Mouse (Mus musculus): Measurements from ENCODE around the gene AU018091. TPM values are rescaled to one million over a fixed set of nuclear protein-coding genes. Genes with fewer than 3 reads are reported as not detected.
"Not testable (repeated sequence)": the region's sequence is repeated elsewhere in the genome, so short reads cannot be mapped to it uniquely, and the experiment has no call there.

The AU018091 gene
- polyA plus RNA-seq, 1 experiment from 2014 or later, result not detected

DNA sequence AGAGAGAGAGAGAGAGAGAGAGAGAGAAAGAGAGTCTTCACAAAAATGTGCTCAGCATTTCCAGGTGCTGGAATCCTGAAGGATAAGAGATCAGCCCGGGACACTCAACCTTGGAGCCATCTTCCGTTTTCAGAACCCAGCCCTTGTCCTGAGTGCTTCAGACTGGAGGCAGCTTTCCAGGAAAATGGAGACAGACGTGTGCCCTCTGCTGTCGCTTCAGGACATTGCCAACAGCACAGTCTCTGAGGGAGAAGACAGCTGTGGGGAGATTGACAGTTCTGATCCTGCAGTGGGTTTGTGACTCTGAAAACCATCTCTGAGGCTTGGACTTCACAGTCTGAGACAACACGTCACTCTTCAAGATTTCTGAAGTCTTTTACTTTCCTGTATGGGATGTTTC lies 26.8 kb upstream of the AU018091 start:
- no peak overlapping the region for H3K9ac ChIP-seq (ENCODE audit: low read depth, low read length)
- H3K27ac ChIP-seq, result no peak overlapping the region
- no peaks in the 10 kb centered on the region for H3K36me3 ChIP-seq (ENCODE audit: insufficient read depth, low read length)
- WGBS, result 72% methylated on average over 5 of the region's 5 CpGs
- no peaks in the 10 kb centered on the region for H3K9me3 ChIP-seq (replicated peaks; ENCODE audit: low read length)
- no peak overlapping the region for H3K4me2 ChIP-seq (ENCODE audit: low read length)
- no peaks in the 10 kb centered on the region for H3K4me1 ChIP-seq (replicated peaks; ENCODE audit: insufficient read depth, low read length)
- no peak overlapping the region for H3K4me3 ChIP-seq (replicated peaks; ENCODE audit: low read depth, low read length)
- no peak for TF ChIP-seq CTCF (IDR thresholded peaks at IDR 0.05; ENCODE audit: low read depth)
- no peaks in the 10 kb centered on the region for H3K27me3 ChIP-seq (ENCODE audit: insufficient read depth, low read length)
- no peak for ATAC-seq (replicated peaks; ENCODE audit: low FRiP score, low read depth)
- no peak for DNase-seq (ENCODE audit: low spot score)

GRCm38 (mm10) chr7:3194531-3194930 lies 25.5 kb upstream of the AU018091 start:
- WGBS, result 92% methylated on average over 4 of the region's 4 CpGs
- no peak for ATAC-seq (replicated peaks; ENCODE audit: low FRiP score, low read depth)

DNA sequence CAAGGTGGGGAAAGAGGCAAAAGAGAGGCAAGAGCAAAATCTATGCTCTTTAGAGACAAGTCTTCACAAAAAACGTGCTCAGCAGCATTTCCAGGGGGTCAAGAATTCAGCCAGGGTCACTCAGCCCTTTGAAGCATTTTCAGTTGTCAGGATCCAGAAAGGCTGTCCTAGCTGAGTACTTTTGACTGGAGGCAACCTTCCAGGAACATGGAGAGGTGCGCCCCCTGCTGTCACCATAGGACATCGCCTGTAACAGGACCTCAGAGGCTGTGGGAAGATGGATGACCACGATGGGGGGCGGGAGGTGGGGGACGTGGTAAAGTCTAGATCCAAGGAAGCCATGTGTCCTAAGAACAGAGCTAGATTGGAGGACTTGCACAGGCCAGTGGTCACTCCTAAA lies 24.9 kb upstream of the AU018091 start:
- H3K9ac ChIP-seq (ENCODE audit: low read depth, low read length), result no peak overlapping the region
- no peaks in the 10 kb centered on the region for H3K9me3 ChIP-seq (replicated peaks; ENCODE audit: low read length)
- H3K4me2 ChIP-seq (ENCODE audit: low read length), result no peak overlapping the region
- H3K4me1 ChIP-seq (replicated peaks; ENCODE audit: insufficient read depth, low read length), result no peaks in the 10 kb centered on the region
- H3K27ac ChIP-seq, result no peak overlapping the region
- 13% methylated on average over 5 of the region's 6 CpGs for WGBS
- no peak overlapping the region for H3K4me3 ChIP-seq (replicated peaks; ENCODE audit: low read depth, low read length)
- peak; percentile 47 for TF ChIP-seq CTCF (IDR thresholded peaks at IDR 0.05; ENCODE audit: low read depth)
- DNase-seq (ENCODE audit: low spot score) (peak; percentile 15), ATAC-seq (replicated peaks; ENCODE audit: low FRiP score, low read depth) (no peak)
- H3K27me3 ChIP-seq (ENCODE audit: insufficient read depth, low read length), result no peaks in the 10 kb centered on the region
- H3K36me3 ChIP-seq (ENCODE audit: insufficient read depth, low read length), result no peaks in the 10 kb centered on the region

More at GRCm38 (mm10) chr7:3194531-3194930, 25.5 kb upstream of the AU018091 start:
- Histone ChIP-seq H3K4me2 (ENCODE audit: low read length) (no peak overlapping the region), H3K4me3 (replicated peaks; ENCODE audit: low read depth, low read length) (no peak overlapping the region), H3K27me3 (ENCODE audit: insufficient read depth, low read length) (no peaks in the 10 kb centered on the region), H3K4me1 (replicated peaks; ENCODE audit: insufficient read depth, low read length) (no peaks in the 10 kb centered on the region), H3K9ac (ENCODE audit: low read depth, low read length) (no peak overlapping the region), H3K36me3 (ENCODE audit: insufficient read depth, low read length) (no peaks in the 10 kb centered on the region), H3K9me3 (replicated peaks; ENCODE audit: low read length) (no peaks in the 10 kb centered on the region), H3K27ac (no peak overlapping the region)
- no peak for DNase-seq (ENCODE audit: low spot score)
- no peak for TF ChIP-seq CTCF (IDR thresholded peaks at IDR 0.05; ENCODE audit: low read depth)

DNA sequence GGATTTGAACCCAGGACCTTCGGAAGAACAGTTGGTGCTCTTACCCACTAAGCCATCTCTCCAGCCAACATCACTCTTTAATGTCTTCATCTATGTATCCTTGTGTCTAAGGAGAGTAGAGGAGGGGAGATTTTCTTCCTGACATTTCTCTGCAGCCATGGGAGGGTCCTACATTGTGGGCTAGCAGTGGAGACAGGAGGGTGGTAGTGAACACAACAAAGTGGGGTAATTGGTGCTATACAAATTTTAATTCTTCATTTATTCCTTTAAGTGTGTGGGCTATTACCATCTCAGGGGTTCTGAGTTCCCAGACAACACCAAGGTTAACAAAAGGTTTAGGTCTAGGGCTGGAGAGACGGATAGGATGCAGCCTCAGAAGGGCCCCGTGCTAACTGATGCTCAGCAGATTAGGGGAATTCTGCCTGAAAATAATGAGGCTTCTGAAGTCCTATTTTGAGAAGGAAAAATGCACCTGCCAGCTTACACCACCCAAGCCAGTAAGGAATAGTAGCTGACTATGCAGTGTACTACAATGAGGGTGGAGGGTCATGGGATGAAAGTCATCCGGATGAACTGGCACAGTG lies 24.1 kb upstream of the AU018091 start:
- H3K27me3 ChIP-seq (ENCODE audit: insufficient read depth, low read length), result no peaks in the 10 kb centered on the region

DNA sequence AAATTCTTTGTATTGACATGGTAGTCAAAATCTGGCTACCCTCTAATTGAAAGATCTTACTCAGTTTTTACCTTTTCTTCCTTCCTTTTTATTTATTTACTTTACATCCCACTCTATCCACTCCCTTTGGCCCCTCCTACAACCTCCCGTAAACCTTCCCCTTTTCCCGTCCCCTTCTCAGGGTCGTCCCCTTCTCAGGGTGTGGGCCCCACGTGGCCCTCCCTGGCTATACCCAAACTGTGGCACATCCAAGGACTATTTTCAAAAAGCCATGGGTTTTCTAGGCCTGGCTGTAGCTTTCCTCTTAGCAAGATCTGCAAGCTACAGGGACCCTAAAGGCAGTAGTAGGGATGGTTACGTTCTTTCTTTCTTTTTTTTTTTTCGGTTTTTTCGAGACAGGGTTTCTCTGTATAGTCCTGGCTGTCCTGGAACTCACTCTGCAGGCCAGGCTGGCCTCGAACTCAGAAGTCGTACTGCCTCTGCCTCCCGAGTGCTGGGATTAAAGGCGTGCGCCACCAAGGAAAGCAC lies 23.0 kb upstream of the AU018091 start:
- no peak overlapping the region for H3K4me2 ChIP-seq (ENCODE audit: low read length)
- 83% methylated on average over 12 of the region's 12 CpGs for WGBS
- DNase-seq (ENCODE audit: low spot score) (no peak), ATAC-seq (replicated peaks; ENCODE audit: low FRiP score, low read depth) (no peak)
- no peaks in the 10 kb centered on the region for H3K27me3 ChIP-seq (ENCODE audit: insufficient read depth, low read length)
- no peak overlapping the region for H3K4me3 ChIP-seq (replicated peaks; ENCODE audit: low read depth, low read length)
- no peaks in the 10 kb centered on the region for H3K36me3 ChIP-seq (ENCODE audit: insufficient read depth, low read length)
- no peak overlapping the region for H3K27ac ChIP-seq
- no peaks in the 10 kb centered on the region for H3K9me3 ChIP-seq (replicated peaks; ENCODE audit: low read length)
- no peaks in the 10 kb centered on the region for H3K4me1 ChIP-seq (replicated peaks; ENCODE audit: insufficient read depth, low read length)
- TF ChIP-seq CTCF (IDR thresholded peaks at IDR 0.05; ENCODE audit: low read depth), result no peak
- no peak overlapping the region for H3K9ac ChIP-seq (ENCODE audit: low read depth, low read length)

More for the DNA sequence above, 24.1 kb upstream of the AU018091 start:
- H3K4me2 ChIP-seq (ENCODE audit: low read length), result no peak overlapping the region
- no peak overlapping the region for H3K9ac ChIP-seq (ENCODE audit: low read depth, low read length)
- DNase-seq (ENCODE audit: low spot score), result no peak
- no peaks in the 10 kb centered on the region for H3K4me1 ChIP-seq (replicated peaks; ENCODE audit: insufficient read depth, low read length)
- no peak for TF ChIP-seq CTCF (IDR thresholded peaks at IDR 0.05; ENCODE audit: low read depth)
- H3K4me3 ChIP-seq (replicated peaks; ENCODE audit: low read depth, low read length), result no peak overlapping the region
- H3K36me3 ChIP-seq (ENCODE audit: insufficient read depth, low read length), result no peaks in the 10 kb centered on the region
- ATAC-seq (replicated peaks; ENCODE audit: low FRiP score, low read depth), result no peak
- H3K27ac ChIP-seq, result no peak overlapping the region
- no peaks in the 10 kb centered on the region for H3K9me3 ChIP-seq (replicated peaks; ENCODE audit: low read length)
- 76% methylated on average over 4 of the region's 4 CpGs for WGBS

DNA sequence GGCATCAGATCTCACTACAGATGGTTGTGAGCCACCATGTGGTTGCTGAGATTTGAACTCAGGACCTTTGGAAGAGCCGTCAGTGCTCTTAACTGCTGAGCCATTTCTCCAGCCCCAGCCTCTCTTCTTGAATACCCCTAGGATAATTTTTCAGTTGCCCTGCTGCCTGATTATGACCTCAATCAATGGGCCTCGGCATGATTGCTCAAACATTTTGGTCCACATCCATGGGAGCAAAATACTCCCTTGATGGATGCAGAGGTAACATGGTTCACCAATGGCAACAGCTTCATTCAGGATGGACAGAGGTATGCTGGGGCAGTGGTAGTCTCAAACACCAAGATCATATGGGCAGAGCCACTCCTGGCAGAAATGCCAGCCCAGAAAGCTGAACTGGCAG lies 17.7 kb upstream of the AU018091 start:
- not testable (repeated sequence) for H3K4me2 ChIP-seq (ENCODE audit: low read length); DNase-seq (ENCODE audit: low spot score); H3K9me3 ChIP-seq (replicated peaks; ENCODE audit: low read length); ATAC-seq (replicated peaks; ENCODE audit: low FRiP score, low read depth); H3K36me3 ChIP-seq (ENCODE audit: insufficient read depth, low read length); H3K4me1 ChIP-seq (replicated peaks; ENCODE audit: insufficient read depth, low read length); H3K27me3 ChIP-seq (ENCODE audit: insufficient read depth, low read length); H3K27ac ChIP-seq; H3K9ac ChIP-seq (ENCODE audit: low read depth, low read length); H3K4me3 ChIP-seq (replicated peaks; ENCODE audit: low read depth, low read length)
- 81% methylated on average over 2 of the region's 2 CpGs for WGBS

DNA sequence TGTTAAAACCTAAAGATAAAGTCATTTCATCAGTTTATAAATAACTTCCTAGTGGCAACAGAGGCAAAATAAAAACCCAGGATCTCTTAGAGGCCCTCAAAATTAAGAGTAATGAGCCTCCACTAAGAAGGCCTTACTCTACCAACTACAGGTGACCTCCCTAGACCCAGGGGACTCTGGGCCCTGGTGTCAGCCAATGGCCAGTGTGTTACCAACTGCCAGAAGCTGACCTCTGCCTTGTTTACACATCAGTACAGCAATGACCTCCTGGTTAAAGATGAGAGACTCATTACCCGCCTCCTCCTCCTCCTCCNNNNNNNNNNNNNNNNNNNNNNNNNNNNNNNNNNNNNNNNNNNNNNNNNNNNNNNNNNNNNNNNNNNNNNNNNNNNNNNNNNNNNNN lies 17.1 kb upstream of the AU018091 start:
- ATAC-seq (replicated peaks; ENCODE audit: low FRiP score, low read depth) (no peak), DNase-seq (ENCODE audit: low spot score) (no peak)
- Histone ChIP-seq H3K4me2 (ENCODE audit: low read length) (no peak overlapping the region), H3K9me3 (replicated peaks; ENCODE audit: low read length) (no peaks in the 10 kb centered on the region), H3K4me3 (replicated peaks; ENCODE audit: low read depth, low read length) (no peak overlapping the region), H3K36me3 (ENCODE audit: insufficient read depth, low read length) (no peaks in the 10 kb centered on the region), H3K27me3 (ENCODE audit: insufficient read depth, low read length) (no peaks in the 10 kb centered on the region), H3K4me1 (replicated peaks; ENCODE audit: insufficient read depth, low read length) (no peaks in the 10 kb centered on the region), H3K9ac (ENCODE audit: low read depth, low read length) (no peak overlapping the region), H3K27ac (no peak overlapping the region)
- WGBS, result 83% methylated on average over 1 of the region's 1 CpGs
- TF ChIP-seq CTCF (IDR thresholded peaks at IDR 0.05; ENCODE audit: low read depth), result no peak

All from kidney, postnatal 0 days (tissue).